Mouse (Mus musculus): ENCODE measurements around the gene Gnaz. TPM values are rescaled to one million over a fixed set of nuclear protein-coding genes. Genes with fewer than 3 reads are reported as not detected.

Gnaz gene
- total RNA-seq (2014; rRNA removed) (0.07 and 0.09 TPM in 2 replicates), polyA plus RNA-seq (2012; rRNA removed) (0.14 TPM in 1 of 2 replicates, not detected in the other)

- TF ChIP-seq POLR2A (IDR thresholded peaks at IDR 0.05; ENCODE audit: extremely low read depth, insufficient read depth, low read length) (no peak), CTCF (IDR thresholded peaks at IDR 0.05; ENCODE audit: low read depth, low read length) (peak; percentile 60)
Observed at GRCm38 (mm10) chr10:74966850-74967451, at the start of gene Gnaz. Gene Gnaz, plus strand, starts transcription at chr10:74967177.

GRCm38 (mm10) chr10:74919277-74919676, 47.7 kb upstream of the Gnaz start:
- no peak for DNase-seq (ENCODE audit: extremely low read depth, low read depth, low spot score)
- H3K4me1 ChIP-seq (ENCODE audit: control insufficient read depth, insufficient read depth, low read length): no peaks in the 10 kb centered on the region
- no peaks in the 10 kb centered on the region for H3K79me2 ChIP-seq (ENCODE audit: control insufficient read depth, insufficient read depth, low read length)
- WGBS: 40% methylated on average over 5 of the region's 5 CpGs
- no peak overlapping the region for H3K9ac ChIP-seq (ENCODE audit: low read depth, low read length)
- H3K4me3 ChIP-seq (ENCODE audit: insufficient read depth, low read depth, low read length): no peak overlapping the region
- no peak overlapping the region for H3K27ac ChIP-seq (replicated peaks; ENCODE audit: insufficient read depth, low read depth, low read length)
- no peak for TF ChIP-seq CTCF (IDR thresholded peaks at IDR 0.05; ENCODE audit: low read depth, low read length)
- no peak for TF ChIP-seq POLR2A (IDR thresholded peaks at IDR 0.05; ENCODE audit: extremely low read depth, insufficient read depth, low read length)
- H3K36me3 ChIP-seq (ENCODE audit: control insufficient read depth, insufficient read depth, low read length): no peaks in the 10 kb centered on the region
- H3K27me3 ChIP-seq (ENCODE audit: control insufficient read depth, insufficient read depth, low read length): no peaks in the 10 kb centered on the region

More at GRCm38 (mm10) chr10:74966850-74967451, at the start of gene Gnaz:
- Histone ChIP-seq H3K4me1 (ENCODE audit: control insufficient read depth, insufficient read depth, low read length) (0 out of 2 replicates have a peak, but pooled peaks cover 2% of the 10 kb centered on the region), H3K9ac (ENCODE audit: low read depth, low read length) (peak within 1 kb of the TSS; percentile 48), H3K4me3 (ENCODE audit: insufficient read depth, low read depth, low read length) (peak within 1 kb of the TSS; percentile 58), H3K27me3 (ENCODE audit: control insufficient read depth, insufficient read depth, low read length) (no peaks in the 10 kb centered on the region), H3K36me3 (ENCODE audit: control insufficient read depth, insufficient read depth, low read length) (no peaks in the 10 kb centered on the region), H3K27ac (replicated peaks; ENCODE audit: insufficient read depth, low read depth, low read length) (no peak within 1 kb of the TSS), H3K79me2 (ENCODE audit: control insufficient read depth, insufficient read depth, low read length) (no peaks in the 10 kb centered on the region)
- DNase-seq (ENCODE audit: extremely low read depth, low read depth, low spot score): peak; percentile 76
- WGBS: under 1% methylated on average over 82 of the region's 83 CpGs

DNA sequence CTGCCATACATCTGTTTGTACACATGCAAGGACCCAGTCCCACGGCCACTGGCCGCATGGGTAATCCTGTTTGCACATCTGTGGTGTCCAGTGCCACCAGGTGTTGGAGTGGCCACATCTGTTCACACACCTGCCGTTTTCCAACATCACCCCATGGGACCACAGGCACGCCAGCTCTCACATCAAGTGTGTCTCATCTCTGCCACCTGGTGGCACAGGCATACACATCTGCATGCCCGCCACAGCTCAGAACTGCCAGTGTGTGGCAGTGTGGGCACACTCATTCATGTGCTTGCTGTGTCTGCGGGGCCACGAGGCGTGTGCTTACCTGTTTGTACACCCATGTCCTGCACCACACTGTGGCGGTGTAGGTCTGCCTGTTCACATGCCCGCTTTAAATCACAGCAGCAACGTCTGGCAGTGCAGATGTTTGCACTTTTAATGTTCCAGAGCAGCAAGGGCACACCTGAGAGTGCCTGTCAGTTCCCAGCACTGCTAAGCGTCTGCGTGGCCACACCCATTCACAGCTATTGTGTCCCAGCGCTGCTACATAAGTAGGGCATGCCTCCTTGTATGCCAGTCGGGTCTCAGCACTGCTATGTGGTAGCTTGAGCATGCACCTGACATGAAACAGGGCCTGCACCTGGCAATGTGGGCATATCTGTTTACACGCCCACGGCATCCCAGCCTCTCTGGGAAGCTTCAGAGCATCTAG, 46.0 kb upstream of the Gnaz start:
- no peaks in the 10 kb centered on the region for H3K36me3 ChIP-seq (ENCODE audit: control insufficient read depth, insufficient read depth, low read length)
- no peaks in the 10 kb centered on the region for H3K27me3 ChIP-seq (ENCODE audit: control insufficient read depth, insufficient read depth, low read length)
- H3K4me1 ChIP-seq (ENCODE audit: control insufficient read depth, insufficient read depth, low read length): peaks cover 2% of the 10 kb centered on the region; the same call in 1 of the 2 replicates
- TF ChIP-seq POLR2A (IDR thresholded peaks at IDR 0.05; ENCODE audit: extremely low read depth, insufficient read depth, low read length) (no peak), CTCF (IDR thresholded peaks at IDR 0.05; ENCODE audit: low read depth, low read length) (peak; percentile 93)
- H3K27ac ChIP-seq (replicated peaks; ENCODE audit: insufficient read depth, low read depth, low read length): no peak overlapping the region
- H3K4me3 ChIP-seq (ENCODE audit: insufficient read depth, low read depth, low read length): no peak overlapping the region
- H3K79me2 ChIP-seq (ENCODE audit: control insufficient read depth, insufficient read depth, low read length): no peaks in the 10 kb centered on the region
- 45% methylated on average over 17 of the region's 17 CpGs for WGBS
- peak; percentile 25 for DNase-seq (ENCODE audit: extremely low read depth, low read depth, low spot score)
- no peak overlapping the region for H3K9ac ChIP-seq (ENCODE audit: low read depth, low read length)

- H3K9ac ChIP-seq (ENCODE audit: low read depth, low read length): no peak overlapping the region
- no peaks in the 10 kb centered on the region for H3K36me3 ChIP-seq (ENCODE audit: control insufficient read depth, insufficient read depth, low read length)
- 77% methylated on average over 11 of the region's 11 CpGs for WGBS
- DNase-seq (ENCODE audit: extremely low read depth, low read depth, low spot score): no peak
- H3K79me2 ChIP-seq (ENCODE audit: control insufficient read depth, insufficient read depth, low read length): no peaks in the 10 kb centered on the region
- H3K4me3 ChIP-seq (ENCODE audit: insufficient read depth, low read depth, low read length): no peak overlapping the region
- H3K4me1 ChIP-seq (ENCODE audit: control insufficient read depth, insufficient read depth, low read length): peaks cover 2% of the 10 kb centered on the region; the same call in 1 of the 2 replicates
- TF ChIP-seq CTCF (IDR thresholded peaks at IDR 0.05; ENCODE audit: low read depth, low read length) (no peak), POLR2A (IDR thresholded peaks at IDR 0.05; ENCODE audit: extremely low read depth, insufficient read depth, low read length) (no peak)
- H3K27me3 ChIP-seq (ENCODE audit: control insufficient read depth, insufficient read depth, low read length): no peaks in the 10 kb centered on the region
- H3K27ac ChIP-seq (replicated peaks; ENCODE audit: insufficient read depth, low read depth, low read length): no peak overlapping the region
Observed at GRCm38 (mm10) chr10:74921614-74922013, 45.4 kb upstream of the Gnaz start.

- TF ChIP-seq POLR2A (IDR thresholded peaks at IDR 0.05; ENCODE audit: extremely low read depth, insufficient read depth, low read length) (no peak), CTCF (IDR thresholded peaks at IDR 0.05; ENCODE audit: low read depth, low read length) (peak; percentile 60)
- H3K4me3 ChIP-seq (ENCODE audit: insufficient read depth, low read depth, low read length): no peak overlapping the region
- peaks cover 2% of the 10 kb centered on the region; the same call in 1 of the 2 replicates for H3K4me1 ChIP-seq (ENCODE audit: control insufficient read depth, insufficient read depth, low read length)
- no peak overlapping the region for H3K9ac ChIP-seq (ENCODE audit: low read depth, low read length)
- no peak overlapping the region for H3K27ac ChIP-seq (replicated peaks; ENCODE audit: insufficient read depth, low read depth, low read length)
- H3K27me3 ChIP-seq (ENCODE audit: control insufficient read depth, insufficient read depth, low read length): no peaks in the 10 kb centered on the region
- no peaks in the 10 kb centered on the region for H3K79me2 ChIP-seq (ENCODE audit: control insufficient read depth, insufficient read depth, low read length)
- H3K36me3 ChIP-seq (ENCODE audit: control insufficient read depth, insufficient read depth, low read length): no peaks in the 10 kb centered on the region
- 53% methylated on average over 6 of the region's 6 CpGs for WGBS
- DNase-seq (ENCODE audit: extremely low read depth, low read depth, low spot score): no peak
Observed at GRCm38 (mm10) chr10:74922763-74923162, 44.2 kb upstream of the Gnaz start.

Data from liver, adult 2 months (tissue).